Mouse (Mus musculus) heart, postnatal 0 days (tissue): ENCODE measurements around the gene Cdc14b. TPM values are rescaled to one million over a fixed set of nuclear protein-coding genes. Genes with fewer than 3 reads are reported as not detected.

Experiments
- ATAC-seq: fragments of 200-750 bp; cut with Nextera tagmentation; 2 replicates; pipeline ENCODE4 v1.8.0; 2017; ENCODE audit warnings: low read depth, moderate number of reproducible peaks, moderate library complexity; ENCODE audit not compliant: insufficient read depth
- DNase-seq: peaks from one replicate; pipeline ENCODE4 v3.0.0-alpha.2; 2016; ENCODE audit warnings: low spot score
- H3K27ac ChIP-seq: fragments of 300-500 bp; sonication (generic); 2 replicates; pipeline ENCODE4 v1.5.1; 2014; ENCODE audit warnings: low read depth, mild to moderate bottlenecking
- H3K27me3 ChIP-seq: fragments of 300-500 bp; sonication (generic); 2 replicates; pipeline ENCODE4 v1.6.1; 2014; ENCODE audit warnings: low read length, mixed read lengths; ENCODE audit not compliant: control insufficient read depth, insufficient read depth
- H3K36me3 ChIP-seq: fragments of 300-500 bp; sonication (generic); replicated peaks from 2 replicates; pipeline ENCODE4 v1.6.1; 2014; ENCODE audit warnings: low read length, mixed read lengths; ENCODE audit not compliant: control insufficient read depth, insufficient read depth
- H3K4me1 ChIP-seq: fragments of 300-500 bp; sonication (generic); 2 replicates; pipeline ENCODE4 v1.6.1; 2014; ENCODE audit warnings: antibody characterized with exemption; ENCODE audit not compliant: control insufficient read depth, insufficient read depth
- H3K4me2 ChIP-seq: fragments of 300-500 bp; sonication (generic); 2 replicates; pipeline ENCODE4 v1.6.1; 2014; ENCODE audit warnings: low read depth, mild to moderate bottlenecking, low read length, moderate library complexity
- H3K4me3 ChIP-seq: fragments of 300-500 bp; sonication (generic); 2 replicates; pipeline ENCODE4 v1.5.1; 2014; ENCODE audit warnings: low read depth, low read length
- H3K9ac ChIP-seq: fragments of 300-500 bp; sonication (generic); replicated peaks from 2 replicates; pipeline ENCODE4 v1.6.1; 2014; ENCODE audit warnings: low read depth, low read length, mixed read lengths
- H3K9me3 ChIP-seq: fragments of 300-500 bp; sonication (generic); replicated peaks from 2 replicates; pipeline ENCODE4 v1.6.1; 2016; ENCODE audit warnings: low read length; ENCODE audit not compliant: control insufficient read depth
- CTCF ChIP-seq: IDR thresholded peaks from 2 replicates; pipeline ENCODE4 v1.5.1; 2016; ENCODE audit warnings: antibody characterized with exemption, control low read depth, low read depth
- EP300 ChIP-seq: IDR thresholded peaks from 2 replicates; pipeline ENCODE4 v1.6.1; 2016; ENCODE audit warnings: antibody characterized with exemption, low read depth
- WGBS: fragments of 180-500 bp; shearing (Covaris S2); extraction: QIAGEN DNeasy Blood & Tissue Kit; methylation state at CpG from one replicate; pipeline ENCODE4 v1.1.7; 2014; 5-methylcytosine and 5-hydroxymethylcytosine counted together
- polyA plus RNA-seq: library from polyadenylated mRNA; unstranded; fragments of >200 nt; fragmentation: Nextera tagmentation; extraction: Ambion mirVana; gene quantifications from 2 replicates; pipeline ENCODE4 v1.2.1, GENCODE M21; 2015
- total RNA-seq: library from RNA; depleted of rRNA; stranded (reverse); fragments of >200 nt; gene quantifications from 2 replicates; pipeline ENCODE4 v1.2.3, GENCODE M21; 2014; ENCODE audit warnings: low replicate concordance

Cdc14b gene
- total and polyA plus RNA-seq, 2 experiments from 2014 or later = 5.6 to 7.6 TPM

DNA sequence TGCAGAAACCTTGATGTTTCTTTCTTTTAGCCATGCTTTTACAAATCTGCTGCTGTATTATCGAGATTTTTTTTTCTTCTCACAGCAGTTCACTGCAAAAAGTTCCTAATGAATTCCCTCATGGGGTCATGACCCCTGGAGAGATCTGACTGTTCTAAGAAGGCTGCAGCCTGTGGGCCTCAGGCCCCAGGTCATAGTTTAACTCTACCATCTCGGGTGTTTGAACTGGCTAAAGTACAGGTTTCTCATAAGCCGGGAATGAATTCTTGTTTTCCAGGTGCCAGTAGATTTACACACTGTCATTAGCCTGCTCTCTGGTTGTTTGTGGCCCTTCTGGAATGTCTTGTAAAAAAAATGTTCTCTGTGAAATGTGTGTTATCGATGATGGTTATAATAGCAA lies 11.7 kb upstream of the Cdc14b start:
- Histone ChIP-seq H3K4me2 (no peak overlapping the region), H3K9me3 (no peaks in the 10 kb centered on the region), H3K27ac (no peak overlapping the region), H3K9ac (no peak overlapping the region), H3K4me1 (no peaks in the 10 kb centered on the region), H3K4me3 (no peak overlapping the region), H3K27me3 (no peaks in the 10 kb centered on the region), H3K36me3 (peaks cover 25% of the 10 kb centered on the region)
- TF ChIP-seq CTCF = no peak
- TF ChIP-seq EP300 = no peak
- no peak for ATAC-seq
- 62% methylated on average over 4 of the region's 4 CpGs for WGBS
- DNase-seq = no peak

DNA sequence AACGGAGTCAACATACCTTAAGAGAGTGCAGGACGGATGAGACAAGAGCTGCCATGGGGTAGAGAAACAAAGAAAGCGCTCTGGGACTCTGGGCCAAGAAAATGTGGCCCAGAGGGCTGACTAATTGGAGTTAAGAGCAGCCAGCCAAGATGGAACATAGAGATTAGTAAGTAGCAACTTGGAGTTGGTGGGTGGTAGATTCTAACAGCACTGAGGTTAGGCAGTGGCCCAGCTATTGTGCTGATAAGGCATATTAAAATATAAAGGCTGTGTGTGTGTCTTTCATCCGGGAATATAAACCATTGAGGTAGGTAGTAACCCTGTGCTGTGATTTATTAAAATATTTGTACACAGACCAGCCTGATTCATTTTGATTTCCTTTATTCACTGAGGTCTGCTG lies 11.2 kb upstream of the Cdc14b start:
- Histone ChIP-seq H3K4me2 (no peak overlapping the region), H3K4me3 (no peak overlapping the region), H3K9ac (no peak overlapping the region), H3K27me3 (no peaks in the 10 kb centered on the region), H3K4me1 (no peaks in the 10 kb centered on the region), H3K9me3 (no peaks in the 10 kb centered on the region), H3K27ac (no peak overlapping the region), H3K36me3 (peaks cover 21% of the 10 kb centered on the region)
- DNase-seq (no peak), ATAC-seq (no peak)
- TF ChIP-seq EP300 (no peak), CTCF (no peak)
- WGBS = 78% methylated on average over 4 of the region's 4 CpGs

DNA sequence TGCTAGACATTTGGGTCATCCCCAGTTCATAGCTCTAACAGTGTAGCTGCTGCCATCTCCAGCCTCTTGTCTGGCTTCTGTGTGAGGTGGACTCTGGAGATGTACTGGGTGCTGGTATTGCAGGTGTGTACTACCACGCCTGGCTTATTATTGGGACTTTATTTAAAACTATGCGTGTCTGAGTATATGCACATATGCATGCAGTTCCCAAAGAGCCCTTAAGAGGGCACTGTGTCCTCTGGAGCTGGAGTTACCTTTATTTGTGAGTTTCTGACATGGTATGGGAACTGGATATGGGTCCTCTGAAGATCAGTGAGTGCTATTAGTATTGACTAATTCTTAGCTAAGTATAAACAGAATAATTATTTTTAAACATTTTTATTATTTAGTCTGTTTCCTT lies 9.6 kb upstream of the Cdc14b start:
- Histone ChIP-seq H3K4me1 (no peaks in the 10 kb centered on the region), H3K27me3 (no peaks in the 10 kb centered on the region), H3K27ac (no peak overlapping the region), H3K9me3 (no peaks in the 10 kb centered on the region), H3K4me3 (no peak overlapping the region), H3K36me3 (peaks cover 11% of the 10 kb centered on the region), H3K4me2 (no peak overlapping the region), H3K9ac (no peak overlapping the region)
- DNase-seq (no peak), ATAC-seq (no peak)
- WGBS = 95% methylated on average over 2 of the region's 2 CpGs
- no peak for TF ChIP-seq CTCF
- TF ChIP-seq EP300 = no peak

DNA sequence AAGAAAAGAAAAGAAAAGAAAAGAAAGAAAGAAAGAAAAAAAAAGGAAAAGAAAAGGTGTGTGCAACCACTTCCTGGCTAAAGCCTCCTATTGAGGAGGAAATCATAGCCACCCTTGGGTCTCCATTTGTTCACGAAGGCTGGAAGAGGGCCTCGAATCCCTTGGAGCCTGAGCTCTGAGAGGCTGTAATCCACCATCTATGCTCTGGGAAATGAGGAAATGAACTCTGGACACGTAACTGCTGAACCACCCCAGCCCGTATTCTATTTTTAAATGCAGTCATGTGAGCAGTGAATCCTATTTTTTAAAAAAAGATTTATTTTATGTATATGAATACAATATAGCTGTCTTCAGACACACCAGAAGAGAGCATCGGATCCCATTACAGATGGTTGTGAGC lies 5.8 kb upstream of the Cdc14b start:
- TF ChIP-seq EP300 (no peak), CTCF (no peak)
- no peak overlapping the region for H3K4me2 ChIP-seq
- H3K4me1 ChIP-seq = no peaks in the 10 kb centered on the region
- H3K9ac ChIP-seq = no peak overlapping the region
- 76% methylated on average over 5 of the region's 5 CpGs for WGBS
- H3K4me3 ChIP-seq = no peak overlapping the region
- no peaks in the 10 kb centered on the region for H3K9me3 ChIP-seq
- H3K27ac ChIP-seq = no peak overlapping the region
- no peak for ATAC-seq
- no peaks in the 10 kb centered on the region for H3K36me3 ChIP-seq
- peaks cover under 1% of the 10 kb centered on the region; the same call in 1 of the 2 replicates for H3K27me3 ChIP-seq
- no peak for DNase-seq

DNA sequence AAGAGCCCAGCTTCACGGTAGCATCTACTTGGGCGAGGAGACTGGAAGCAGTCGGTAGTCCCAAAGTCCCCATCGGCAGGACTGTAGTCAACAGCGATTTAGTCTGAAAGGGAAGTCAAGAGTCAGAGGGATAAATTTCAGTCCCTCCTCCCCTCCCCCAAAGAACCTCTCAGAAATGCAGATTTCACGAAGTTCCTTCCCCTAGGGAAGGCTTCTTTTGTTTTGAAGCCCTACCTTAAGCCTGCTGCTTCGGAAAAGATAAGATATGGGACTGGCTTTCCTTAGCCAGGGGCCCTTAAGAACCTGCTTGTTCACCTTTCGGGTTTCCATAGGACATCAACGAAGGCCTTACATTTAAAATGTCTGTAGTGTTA lies 651 bp upstream of the Cdc14b start:
- WGBS = 36% methylated on average over 9 of the region's 9 CpGs
- no peak overlapping the region for H3K9ac ChIP-seq

More for the DNA sequence above, 651 bp upstream of the Cdc14b start:
- ATAC-seq (no peak), DNase-seq (no peak)
- peaks cover 16% of the 10 kb centered on the region for H3K4me1 ChIP-seq
- no peaks in the 10 kb centered on the region for H3K36me3 ChIP-seq
- H3K9me3 ChIP-seq = no peaks in the 10 kb centered on the region
- no peak overlapping the region for H3K27ac ChIP-seq
- TF ChIP-seq CTCF = no peak
- no peak for TF ChIP-seq EP300
- peak overlapping the region; percentile 100 for H3K4me2 ChIP-seq
- H3K4me3 ChIP-seq = peak overlapping the region; percentile 71
- peaks cover 18% of the 10 kb centered on the region for H3K27me3 ChIP-seq
